In the genomic region with DNA sequence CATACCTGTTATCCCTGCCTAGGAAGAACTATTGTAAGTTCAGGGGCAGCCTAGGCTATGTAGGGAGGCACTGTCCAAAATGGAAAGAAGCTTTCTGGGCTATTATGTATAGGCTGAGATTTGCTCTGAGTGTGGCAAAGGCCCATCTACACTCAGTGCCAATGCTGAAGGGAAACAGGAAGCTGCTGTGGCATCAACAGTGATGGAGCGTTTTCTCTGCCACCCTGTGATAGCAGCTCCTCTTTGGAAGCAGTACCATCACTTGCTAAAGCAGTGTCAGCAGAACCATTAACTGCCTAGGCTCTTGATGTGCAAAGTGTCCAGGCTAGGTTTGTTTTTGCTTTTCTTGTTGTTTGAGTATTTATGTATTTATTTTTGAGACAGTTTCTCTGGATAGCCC, we compare ENCODE assay signal across 22 mouse cellular contexts. TPM values are rescaled to one million over a fixed set of nuclear protein-coding genes. Genes with fewer than 3 reads are reported as not detected.
"Had no signal": no experiment of that assay in that cellular context is flagged by ENCODE, and none has a peak within 500 bp of the region (broad histone marks: within the 10 kb centered on the region; RNA-seq: fewer than 3 reads in every experiment).

No protein-coding gene starts in this region.

- DNase-seq: lung, adult 18-20 months; lung, embryonic 14.5 days; lung, postnatal 10 days; lung, postnatal 4 days; right cerebral cortex, postnatal 14 days; thymus, postnatal 14 days; thymus, postnatal 36 days had no signal

- H3K9ac ChIP-seq: liver, embryonic 14.5 days; lung, embryonic 14.5 days; midbrain, embryonic 13.5 days; midbrain, embryonic 15.5 days; neural tube, embryonic 13.5 days; neural tube, embryonic 15.5 days; stomach, embryonic 15.5 days had no signal

- H3K27me3 ChIP-seq: midbrain, embryonic 13.5 days; midbrain, embryonic 15.5 days; neural tube, embryonic 13.5 days; neural tube, embryonic 15.5 days; stomach, embryonic 15.5 days had no signal

- H3K27ac ChIP-seq: liver, embryonic 14.5 days; midbrain, embryonic 13.5 days; midbrain, embryonic 15.5 days; neural tube, embryonic 13.5 days; neural tube, embryonic 15.5 days; stomach, embryonic 15.5 days; stomach, postnatal 0 days had no signal

- ATAC-seq: midbrain, embryonic 13.5 days; midbrain, embryonic 15.5 days had no signal

- H3K4me3 ChIP-seq: megakaryocyte, embryonic 14.5 days; midbrain, embryonic 13.5 days; midbrain, embryonic 15.5 days; myocyte; neural tube, embryonic 13.5 days; neural tube, embryonic 15.5 days; stomach, embryonic 15.5 days had no signal

RNA-seq across cellular contexts. Expression of a gene that starts 12.5 kb away (rescaled TPM):
- polyA plus RNA-seq: liver, embryonic 14.5 days; liver, embryonic 16.5 days; midbrain, embryonic 11.5 days; midbrain, embryonic 13.5 days; midbrain, embryonic 15.5 days; myocyte; neural tube, embryonic 11.5 days; neural tube, embryonic 13.5 days; neural tube, embryonic 15.5 days; spleen, adult 2 months; stomach, embryonic 15.5 days; stomach, postnatal 0 days; testis, adult 2 months; thymus, postnatal 0 days had no signal
